Mouse (Mus musculus): ENCODE data around the gene Smad1. TPM values are rescaled to one million over a fixed set of nuclear protein-coding genes. Genes with fewer than 3 reads are reported as not detected.

The Smad1 gene
- polyA plus RNA-seq, 1 experiment from 2014 or later, result 26.1 TPM

DNA sequence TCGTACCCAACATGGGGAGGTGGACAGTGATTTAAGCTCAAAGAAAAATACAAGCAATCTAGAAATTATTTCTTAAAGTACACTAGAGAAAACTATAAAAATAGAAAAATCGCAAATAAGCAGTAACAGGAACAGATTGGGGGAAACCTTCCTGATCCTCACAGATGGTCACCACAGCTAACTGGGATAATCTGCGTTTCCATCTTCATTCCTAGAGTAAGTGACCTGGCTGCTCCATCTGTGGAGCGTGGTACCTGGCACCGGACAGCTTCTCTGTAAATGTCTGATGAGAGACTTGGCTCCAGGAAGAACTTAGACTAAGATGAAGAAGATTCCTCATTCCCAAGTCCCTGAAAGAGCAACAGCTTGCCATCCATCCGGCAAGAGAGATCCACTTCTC, 25.8 kb downstream of the Smad1 start:
- H3K27ac ChIP-seq (replicated peaks in 1 of 2; ENCODE audit: control insufficient read depth in 1 of 2, insufficient read depth in 1 of 2, low read depth in 2 of 2, low read length in 2 of 2), result no peak overlapping the region
- no peaks in the 10 kb centered on the region for H3K27me3 ChIP-seq (ENCODE audit: control insufficient read depth, insufficient read depth, low read length)
- H3K9ac ChIP-seq (ENCODE audit: low read length), result no peak overlapping the region
- no peaks in the 10 kb centered on the region for H3K9me3 ChIP-seq (ENCODE audit: control insufficient read depth, low read length)
- H3K4me3 ChIP-seq (ENCODE audit: control insufficient read depth in 1 of 2, insufficient read depth in 1 of 2, low read depth in 1 of 2, low read length in 2 of 2), result no peak overlapping the region
- peaks cover 13 to 45% of the 10 kb centered on the region in 2 experiments for H3K4me1 ChIP-seq (ENCODE audit: control insufficient read depth in 2 of 2, insufficient read depth in 2 of 2, low read length in 2 of 2)
- peaks cover 40% of the 10 kb centered on the region for H3K36me3 ChIP-seq (ENCODE audit: control insufficient read depth, insufficient read depth, low read length)
- WGBS, result 79% methylated on average over 6 of the region's 6 CpGs
- no peak for ATAC-seq (ENCODE audit: insufficient number of reproducible peaks, insufficient read depth, low FRiP score, low read depth)
- no peak overlapping the region for H3K4me2 ChIP-seq (ENCODE audit: low read length)

DNA sequence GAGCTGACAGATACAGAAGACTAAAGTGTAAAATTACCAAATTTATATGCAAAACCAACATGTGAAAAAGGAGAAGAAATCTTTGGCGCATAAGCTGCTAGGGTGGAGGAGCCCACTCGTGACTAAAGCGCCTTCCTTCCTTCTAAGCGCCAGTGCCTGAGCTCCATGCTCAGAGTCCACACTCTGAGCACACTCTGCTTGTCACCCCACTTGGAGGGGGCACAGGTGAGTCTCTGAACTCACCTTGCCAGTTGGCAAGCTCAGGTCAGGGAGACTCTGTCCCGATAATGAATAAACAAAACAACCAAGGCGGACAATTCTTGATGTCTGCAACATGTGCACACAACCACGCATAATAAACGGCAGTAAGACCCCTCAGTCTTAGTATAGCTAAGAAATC, 26.4 kb downstream of the Smad1 start:
- H3K27me3 ChIP-seq (ENCODE audit: control insufficient read depth, insufficient read depth, low read length), result no peaks in the 10 kb centered on the region
- peaks cover 46% of the 10 kb centered on the region for H3K36me3 ChIP-seq (ENCODE audit: control insufficient read depth, insufficient read depth, low read length)
- WGBS, result 82% methylated on average over 8 of the region's 8 CpGs
- peaks cover 13 to 39% of the 10 kb centered on the region in 2 experiments for H3K4me1 ChIP-seq (ENCODE audit: control insufficient read depth in 2 of 2, insufficient read depth in 2 of 2, low read length in 2 of 2)
- no peak overlapping the region for H3K9ac ChIP-seq (ENCODE audit: low read length)
- H3K4me3 ChIP-seq (ENCODE audit: control insufficient read depth in 1 of 2, insufficient read depth in 1 of 2, low read depth in 1 of 2, low read length in 2 of 2), result no peak overlapping the region
- no peaks in the 10 kb centered on the region for H3K9me3 ChIP-seq (ENCODE audit: control insufficient read depth, low read length)
- no peak overlapping the region for H3K27ac ChIP-seq (replicated peaks in 1 of 2; ENCODE audit: control insufficient read depth in 1 of 2, insufficient read depth in 1 of 2, low read depth in 2 of 2, low read length in 2 of 2)
- H3K4me2 ChIP-seq (ENCODE audit: low read length), result no peak overlapping the region
- ATAC-seq (ENCODE audit: insufficient number of reproducible peaks, insufficient read depth, low FRiP score, low read depth), result no peak

DNA sequence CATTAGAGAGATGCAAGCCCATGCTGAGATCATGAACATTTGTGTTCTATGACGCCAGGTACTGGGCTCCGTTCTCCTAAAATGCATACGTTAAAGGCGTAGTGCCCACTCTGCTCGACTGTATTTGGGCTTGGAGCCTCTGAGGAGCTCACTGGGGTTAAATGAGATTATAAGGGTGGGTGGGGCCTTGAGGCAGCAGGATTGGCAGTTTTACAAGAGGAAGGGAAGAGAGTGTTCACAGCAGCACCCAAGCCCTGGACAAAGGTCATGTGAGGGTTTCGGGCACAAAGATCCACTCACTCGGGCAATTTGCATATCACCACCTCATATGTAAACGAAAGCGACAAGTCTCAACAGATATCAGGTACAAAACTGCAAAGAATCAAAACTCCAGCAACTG, 26.8 kb downstream of the Smad1 start:
- no peak overlapping the region for H3K9ac ChIP-seq (ENCODE audit: low read length)
- WGBS, result 64% methylated on average over 9 of the region's 9 CpGs

DNA sequence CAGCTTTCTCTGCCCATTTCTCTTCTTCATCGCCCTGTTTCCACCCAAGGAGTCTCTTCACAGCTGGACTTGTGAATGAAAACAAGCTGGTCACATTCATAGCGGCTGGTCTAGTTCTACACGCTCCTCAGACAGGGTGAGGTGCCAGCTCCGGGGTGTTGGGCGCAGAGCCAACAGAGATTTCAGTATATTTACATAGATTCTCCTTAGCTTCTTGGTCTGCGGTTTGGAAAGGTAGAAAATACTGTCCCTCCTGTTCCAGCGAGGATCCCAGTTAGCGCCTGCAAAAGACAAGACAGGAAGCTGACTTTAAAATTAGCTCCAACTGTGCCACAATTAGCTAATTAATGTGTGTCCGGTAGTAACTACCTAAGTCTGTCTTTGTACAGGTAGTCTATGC, 27.2 kb downstream of the Smad1 start:
- Histone ChIP-seq H3K4me2 (ENCODE audit: low read length) (no peak overlapping the region), H3K9ac (ENCODE audit: low read length) (no peak overlapping the region), H3K36me3 (ENCODE audit: control insufficient read depth, insufficient read depth, low read length) (peaks cover 44% of the 10 kb centered on the region), H3K27me3 (ENCODE audit: control insufficient read depth, insufficient read depth, low read length) (no peaks in the 10 kb centered on the region), H3K9me3 (ENCODE audit: control insufficient read depth, low read length) (no peaks in the 10 kb centered on the region), H3K4me3 (ENCODE audit: control insufficient read depth in 1 of 2, insufficient read depth in 1 of 2, low read depth in 1 of 2, low read length in 2 of 2) (no peak overlapping the region), H3K27ac (replicated peaks in 1 of 2; ENCODE audit: control insufficient read depth in 1 of 2, insufficient read depth in 1 of 2, low read depth in 2 of 2, low read length in 2 of 2) (no peak overlapping the region), H3K4me1 (ENCODE audit: control insufficient read depth in 2 of 2, insufficient read depth in 2 of 2, low read length in 2 of 2) (peaks cover 13 to 38% of the 10 kb centered on the region in 2 experiments)
- 70% methylated on average over 9 of the region's 9 CpGs for WGBS
- ATAC-seq (ENCODE audit: insufficient number of reproducible peaks, insufficient read depth, low FRiP score, low read depth), result no peak

More for the DNA sequence above, 26.8 kb downstream of the Smad1 start:
- Histone ChIP-seq H3K27me3 (ENCODE audit: control insufficient read depth, insufficient read depth, low read length) (no peaks in the 10 kb centered on the region), H3K27ac (replicated peaks in 1 of 2; ENCODE audit: control insufficient read depth in 1 of 2, insufficient read depth in 1 of 2, low read depth in 2 of 2, low read length in 2 of 2) (no peak overlapping the region), H3K4me1 (ENCODE audit: control insufficient read depth in 2 of 2, insufficient read depth in 2 of 2, low read length in 2 of 2) (peaks cover 13 to 38% of the 10 kb centered on the region in 2 experiments), H3K9me3 (ENCODE audit: control insufficient read depth, low read length) (no peaks in the 10 kb centered on the region), H3K4me3 (ENCODE audit: control insufficient read depth in 1 of 2, insufficient read depth in 1 of 2, low read depth in 1 of 2, low read length in 2 of 2) (no peak overlapping the region), H3K4me2 (ENCODE audit: low read length) (no peak overlapping the region), H3K36me3 (ENCODE audit: control insufficient read depth, insufficient read depth, low read length) (peaks cover 47% of the 10 kb centered on the region)
- no peak for ATAC-seq (ENCODE audit: insufficient number of reproducible peaks, insufficient read depth, low FRiP score, low read depth)

DNA sequence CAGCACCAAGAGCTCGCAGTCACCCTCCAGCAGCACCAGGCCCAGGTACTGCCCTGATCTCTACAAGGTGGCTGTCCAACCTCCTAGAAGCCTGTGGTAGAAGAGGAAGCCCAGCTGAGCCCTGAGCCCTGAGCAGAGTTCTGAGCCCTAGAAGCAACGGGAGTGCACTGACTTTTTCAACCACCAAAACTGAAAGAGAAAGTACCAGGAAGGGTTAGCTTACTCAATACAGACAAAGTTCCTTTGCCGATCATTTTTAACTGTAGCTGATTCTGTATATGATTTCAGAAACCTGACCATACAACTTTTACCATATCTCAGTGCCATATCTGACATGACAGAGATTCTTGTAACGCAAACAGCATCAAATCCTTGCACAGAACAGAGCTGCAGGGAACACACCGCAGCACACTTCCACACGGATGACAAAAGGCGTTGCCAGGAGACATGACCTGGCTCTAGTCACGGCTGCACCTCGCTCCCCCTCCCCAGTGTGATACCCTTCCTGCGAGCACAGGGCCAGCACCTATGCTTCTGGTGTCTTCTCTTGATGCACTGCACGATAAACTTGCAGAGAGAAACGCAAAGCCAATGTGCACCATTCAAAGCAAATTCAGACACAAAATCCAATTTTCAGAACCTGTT, 28.6 kb downstream of the Smad1 start:
- Histone ChIP-seq H3K27me3 (ENCODE audit: control insufficient read depth, insufficient read depth, low read length) (no peaks in the 10 kb centered on the region), H3K4me2 (ENCODE audit: low read length) (no peak overlapping the region), H3K4me3 (ENCODE audit: control insufficient read depth in 1 of 2, insufficient read depth in 1 of 2, low read depth in 1 of 2, low read length in 2 of 2) (no peak overlapping the region), H3K4me1 (ENCODE audit: control insufficient read depth in 2 of 2, insufficient read depth in 2 of 2, low read length in 2 of 2) (peaks cover 11 to 39% of the 10 kb centered on the region in 2 experiments), H3K27ac (replicated peaks in 1 of 2; ENCODE audit: control insufficient read depth in 1 of 2, insufficient read depth in 1 of 2, low read depth in 2 of 2, low read length in 2 of 2) (no peak overlapping the region), H3K9ac (ENCODE audit: low read length) (no peak overlapping the region), H3K36me3 (ENCODE audit: control insufficient read depth, insufficient read depth, low read length) (peaks cover 42% of the 10 kb centered on the region), H3K9me3 (ENCODE audit: control insufficient read depth, low read length) (no peaks in the 10 kb centered on the region)
- ATAC-seq (ENCODE audit: insufficient number of reproducible peaks, insufficient read depth, low FRiP score, low read depth), result no peak
- 93% methylated on average over 12 of the region's 12 CpGs for WGBS

DNA sequence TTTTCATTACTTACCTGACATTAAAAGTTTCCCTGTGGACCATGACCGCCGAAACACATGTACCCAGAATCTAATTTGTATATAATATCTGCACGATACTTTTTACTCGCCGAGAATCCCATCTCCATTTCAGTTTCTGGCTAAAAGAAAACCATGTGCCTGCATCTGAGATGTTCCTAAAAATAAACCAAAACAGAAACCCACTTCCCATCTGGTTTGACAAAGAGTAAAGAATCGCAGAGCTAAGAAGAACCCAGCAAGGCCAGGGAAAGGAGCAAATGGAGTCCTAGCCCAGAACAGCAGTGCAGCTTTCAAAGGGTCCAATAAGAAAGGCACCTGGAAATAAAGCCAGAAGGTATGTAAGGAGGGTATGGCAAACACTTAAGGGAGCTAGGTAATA, 30.2 kb downstream of the Smad1 start:
- WGBS, result 72% methylated on average over 6 of the region's 6 CpGs
- peaks cover 10 to 37% of the 10 kb centered on the region in 2 experiments for H3K4me1 ChIP-seq (ENCODE audit: control insufficient read depth in 2 of 2, insufficient read depth in 2 of 2, low read length in 2 of 2)
- peaks cover 42% of the 10 kb centered on the region for H3K36me3 ChIP-seq (ENCODE audit: control insufficient read depth, insufficient read depth, low read length)
- H3K27ac ChIP-seq (replicated peaks in 1 of 2; ENCODE audit: control insufficient read depth in 1 of 2, insufficient read depth in 1 of 2, low read depth in 2 of 2, low read length in 2 of 2), result no peak overlapping the region
- no peaks in the 10 kb centered on the region for H3K27me3 ChIP-seq (ENCODE audit: control insufficient read depth, insufficient read depth, low read length)
- H3K4me2 ChIP-seq (ENCODE audit: low read length), result no peak overlapping the region
- no peaks in the 10 kb centered on the region for H3K9me3 ChIP-seq (ENCODE audit: control insufficient read depth, low read length)
- no peak overlapping the region for H3K4me3 ChIP-seq (ENCODE audit: control insufficient read depth in 1 of 2, insufficient read depth in 1 of 2, low read depth in 1 of 2, low read length in 2 of 2)
- no peak overlapping the region for H3K9ac ChIP-seq (ENCODE audit: low read length)
- ATAC-seq (ENCODE audit: insufficient number of reproducible peaks, insufficient read depth, low FRiP score, low read depth), result no peak

DNA sequence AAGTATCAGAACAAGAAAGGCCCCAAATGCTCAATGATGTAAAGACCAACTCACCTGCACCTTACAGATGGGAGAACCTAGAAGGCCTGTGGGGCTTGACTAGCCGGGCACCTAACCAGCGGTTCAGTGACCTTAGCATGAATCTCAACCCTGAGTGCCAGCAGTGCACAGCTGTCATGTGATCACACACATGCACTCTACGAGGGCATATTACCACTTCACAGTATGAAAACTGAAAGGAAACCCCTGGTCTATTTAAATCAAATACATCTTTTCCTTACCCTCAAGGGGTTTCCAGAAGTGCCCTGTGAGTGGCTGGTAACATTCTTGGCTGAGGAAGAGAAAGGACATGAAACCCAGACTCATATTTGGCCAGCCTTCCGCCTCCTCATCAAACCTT, 31.4 kb downstream of the Smad1 start:
- H3K27me3 ChIP-seq (ENCODE audit: control insufficient read depth, insufficient read depth, low read length), result no peaks in the 10 kb centered on the region
- H3K4me2 ChIP-seq (ENCODE audit: low read length), result no peak overlapping the region
- no peak overlapping the region for H3K9ac ChIP-seq (ENCODE audit: low read length)
- ATAC-seq (ENCODE audit: insufficient number of reproducible peaks, insufficient read depth, low FRiP score, low read depth), result no peak
- H3K36me3 ChIP-seq (ENCODE audit: control insufficient read depth, insufficient read depth, low read length), result peaks cover 48% of the 10 kb centered on the region
- no peak overlapping the region for H3K27ac ChIP-seq (replicated peaks in 1 of 2; ENCODE audit: control insufficient read depth in 1 of 2, insufficient read depth in 1 of 2, low read depth in 2 of 2, low read length in 2 of 2)
- WGBS, result 91% methylated on average over 4 of the region's 4 CpGs
- H3K4me1 ChIP-seq (ENCODE audit: control insufficient read depth in 2 of 2, insufficient read depth in 2 of 2, low read length in 2 of 2), result peaks cover 10 to 31% of the 10 kb centered on the region in 2 experiments
- no peaks in the 10 kb centered on the region for H3K9me3 ChIP-seq (ENCODE audit: control insufficient read depth, low read length)
- H3K4me3 ChIP-seq (ENCODE audit: control insufficient read depth in 1 of 2, insufficient read depth in 1 of 2, low read depth in 1 of 2, low read length in 2 of 2), result no peak overlapping the region

DNA sequence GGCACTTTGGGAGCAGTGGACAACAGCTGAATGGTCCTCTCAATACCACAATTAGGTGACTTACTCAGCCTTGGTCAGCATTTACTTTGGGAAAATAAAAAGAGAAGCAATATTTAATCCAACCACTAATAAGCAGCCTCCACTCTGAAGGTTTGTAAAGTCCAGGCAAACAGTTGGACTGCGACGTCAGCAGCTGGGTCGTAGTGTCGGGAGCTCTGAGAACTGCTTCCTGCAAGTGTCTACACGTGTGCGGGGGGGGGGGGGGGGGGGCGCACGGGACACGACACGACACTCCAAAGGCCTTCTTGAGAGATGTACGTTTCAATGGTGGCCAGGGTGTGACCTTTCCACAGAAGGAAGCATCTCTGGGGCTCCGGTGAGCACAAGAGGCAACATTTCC, 32.0 kb downstream of the Smad1 start:
- no peak overlapping the region for H3K4me3 ChIP-seq (ENCODE audit: control insufficient read depth in 1 of 2, insufficient read depth in 1 of 2, low read depth in 1 of 2, low read length in 2 of 2)
- H3K9ac ChIP-seq (ENCODE audit: low read length), result no peak overlapping the region
- no peaks in the 10 kb centered on the region for H3K27me3 ChIP-seq (ENCODE audit: control insufficient read depth, insufficient read depth, low read length)
- no peaks in the 10 kb centered on the region for H3K9me3 ChIP-seq (ENCODE audit: control insufficient read depth, low read length)
- no peak overlapping the region for H3K27ac ChIP-seq (replicated peaks in 1 of 2; ENCODE audit: control insufficient read depth in 1 of 2, insufficient read depth in 1 of 2, low read depth in 2 of 2, low read length in 2 of 2)
- ATAC-seq (ENCODE audit: insufficient number of reproducible peaks, insufficient read depth, low FRiP score, low read depth), result no peak
- 55% methylated on average over 10 of the region's 12 CpGs for WGBS
- H3K4me1 ChIP-seq (ENCODE audit: control insufficient read depth in 2 of 2, insufficient read depth in 2 of 2, low read length in 2 of 2), result peaks cover 10 to 32% of the 10 kb centered on the region in 2 experiments
- H3K4me2 ChIP-seq (ENCODE audit: low read length), result no peak overlapping the region
- H3K36me3 ChIP-seq (ENCODE audit: control insufficient read depth, insufficient read depth, low read length), result peaks cover 48% of the 10 kb centered on the region
